Mouse (Mus musculus): ENCODE results near the gene Slc6a16. TPM values are rescaled to one million over a fixed set of nuclear protein-coding genes. Genes with fewer than 3 reads are reported as not detected.

Gene Slc6a16
- polyA plus RNA-seq, 1 experiment from 2014 or later: 0.16 TPM

DNA sequence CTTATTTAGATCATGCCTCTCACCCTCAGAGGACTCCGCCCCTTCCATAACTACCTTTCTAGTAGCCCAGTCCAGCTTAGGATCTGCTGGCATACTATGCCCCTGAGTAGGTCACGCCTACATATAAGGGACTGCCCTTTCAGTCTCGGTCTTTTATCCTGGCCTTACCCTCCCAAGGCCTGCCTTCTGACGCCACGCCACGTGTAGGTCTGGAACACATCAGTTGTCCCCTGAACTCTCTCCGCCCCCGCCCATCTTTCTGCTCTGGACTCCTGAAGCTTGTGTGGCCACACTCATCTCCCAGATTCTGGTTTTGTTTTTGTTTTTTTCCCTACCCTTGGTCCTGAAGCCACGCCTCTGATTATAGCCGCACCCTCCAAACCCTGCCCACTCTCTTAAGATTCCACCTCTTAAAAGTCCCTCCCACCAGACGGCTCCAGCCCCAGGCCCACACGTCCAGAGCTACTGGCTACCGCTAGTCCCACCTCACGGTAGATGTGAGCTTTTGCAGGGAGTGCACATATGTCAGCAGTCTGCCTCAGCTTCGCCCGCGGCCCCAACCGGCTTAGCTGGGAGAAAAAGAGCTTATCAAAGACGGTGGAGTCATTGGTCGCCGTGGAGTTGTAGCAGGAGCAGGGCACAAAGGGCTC lies 5.8 kb upstream of the Slc6a16 start:
- WGBS: 5% methylated on average over 21 of the region's 21 CpGs
- H3K27ac ChIP-seq (replicated peaks; ENCODE audit: low read depth, low read length): peak overlapping the region; percentile 75
- H3K4me3 ChIP-seq (replicated peaks; ENCODE audit: low read depth, low read length): 0 out of 2 replicates have a peak overlapping the region, but pooled peaks have one; percentile 5

DNA sequence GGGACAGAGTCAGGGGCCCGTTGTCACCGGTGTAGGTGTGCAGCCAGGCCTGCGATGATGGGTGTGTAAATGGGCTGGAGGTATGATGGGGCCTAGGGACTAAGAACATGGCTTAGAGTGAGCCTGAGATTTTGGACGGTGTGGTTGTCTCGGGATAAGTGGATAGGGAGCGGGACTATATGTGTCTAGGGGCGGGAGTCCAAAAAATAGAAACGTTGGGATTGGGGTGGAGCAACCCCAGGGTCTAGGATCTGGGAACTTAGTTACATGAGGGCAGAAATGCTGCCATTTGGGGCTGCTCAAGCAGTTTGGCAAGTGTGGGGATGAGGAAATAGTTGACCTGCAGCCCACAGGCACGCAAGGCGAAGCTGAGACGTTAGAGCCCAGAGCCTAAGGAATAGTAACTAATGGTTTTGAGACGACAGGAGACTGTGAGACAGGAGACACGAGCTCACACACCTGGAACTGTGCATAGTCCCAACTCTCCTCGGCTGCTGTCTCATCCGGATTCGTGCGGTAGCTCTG lies 5.2 kb upstream of the Slc6a16 start:
- H3K36me3 ChIP-seq (ENCODE audit: control insufficient read depth, insufficient read depth, low read length): 0 out of 2 replicates have a peak, but pooled peaks cover 5% of the 10 kb centered on the region
- 26% methylated on average over 17 of the region's 17 CpGs for WGBS
- peaks cover 3% of the 10 kb centered on the region; the same call in 1 of the 2 replicates for H3K27me3 ChIP-seq (ENCODE audit: control insufficient read depth, insufficient read depth, low read length)
- DNase-seq (no peak), ATAC-seq (ENCODE audit: low FRiP score, low TSS enrichment) (no peak)
- peak overlapping the region; percentile 36 for H3K4me2 ChIP-seq (ENCODE audit: low read length)
- peaks cover 17% of the 10 kb centered on the region for H3K4me1 ChIP-seq (ENCODE audit: control insufficient read depth, insufficient read depth, low read length)
- no peaks in the 10 kb centered on the region for H3K9me3 ChIP-seq (ENCODE audit: control insufficient read depth, low read length)
- H3K4me3 ChIP-seq (replicated peaks; ENCODE audit: low read depth, low read length): no peak overlapping the region
- H3K27ac ChIP-seq (replicated peaks; ENCODE audit: low read depth, low read length): peak overlapping the region; percentile 75
- H3K9ac ChIP-seq (replicated peaks; ENCODE audit: low read length): 0 out of 2 replicates have a peak overlapping the region, but pooled peaks have one; percentile 23

More for the DNA sequence above, 5.8 kb upstream of the Slc6a16 start:
- Histone ChIP-seq H3K4me2 (ENCODE audit: low read length) (peak overlapping the region; percentile 36), H3K9me3 (ENCODE audit: control insufficient read depth, low read length) (no peaks in the 10 kb centered on the region), H3K27me3 (ENCODE audit: control insufficient read depth, insufficient read depth, low read length) (peaks cover 3% of the 10 kb centered on the region; the same call in 1 of the 2 replicates), H3K36me3 (ENCODE audit: control insufficient read depth, insufficient read depth, low read length) (0 out of 2 replicates have a peak, but pooled peaks cover 5% of the 10 kb centered on the region), H3K4me1 (ENCODE audit: control insufficient read depth, insufficient read depth, low read length) (peaks cover 14% of the 10 kb centered on the region; the same call in 1 of the 2 replicates), H3K9ac (replicated peaks; ENCODE audit: low read length) (0 out of 2 replicates have a peak overlapping the region, but pooled peaks have one; percentile 23)
- ATAC-seq (ENCODE audit: low FRiP score, low TSS enrichment) (peak; percentile 78; the same call in 1 of the 2 replicates), DNase-seq (peak; percentile 73)

DNA sequence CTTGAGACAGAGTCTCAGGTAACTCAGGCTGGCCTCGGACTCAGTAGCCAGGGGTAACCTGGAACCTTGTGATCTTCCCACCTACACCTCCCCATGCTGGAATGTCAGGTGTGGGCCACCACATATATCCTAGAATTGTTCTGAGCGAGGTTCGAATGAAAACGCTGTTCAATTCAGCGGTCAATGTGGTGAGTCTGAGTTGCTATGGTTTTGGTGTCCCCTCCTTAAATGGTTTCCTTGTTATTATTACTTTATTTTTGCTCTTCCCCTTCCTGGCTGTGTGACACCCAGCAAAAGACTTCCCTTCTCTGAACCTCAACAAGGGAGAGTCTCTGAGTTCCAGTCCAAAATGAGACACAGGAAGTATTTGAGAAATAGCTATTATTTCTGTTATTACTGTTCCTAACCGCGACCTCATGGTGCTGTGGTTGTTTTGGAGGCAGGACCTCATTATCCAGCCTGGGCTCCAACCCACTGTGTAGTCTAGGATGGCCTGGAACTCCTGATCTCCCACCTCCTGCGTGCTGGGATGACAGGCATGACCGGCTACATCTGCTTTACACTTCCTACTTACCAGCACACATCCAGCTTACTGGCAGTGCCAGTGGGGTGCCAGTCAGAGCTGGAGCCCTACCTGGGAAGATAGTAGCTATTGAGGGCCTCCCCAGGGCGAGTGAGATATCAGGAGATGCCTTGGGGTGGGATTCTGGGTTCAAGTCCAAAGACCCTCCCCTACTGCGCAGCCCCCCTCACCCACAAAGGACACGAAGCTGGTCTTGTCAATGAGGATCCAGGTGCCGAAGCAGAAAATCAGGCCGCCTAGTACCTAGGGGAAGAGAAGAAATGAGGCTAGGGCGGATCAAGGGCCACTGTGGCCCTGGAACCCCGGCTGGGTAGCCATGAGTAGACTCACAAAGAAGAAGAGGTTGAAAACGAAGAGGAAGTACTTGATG lies 2.9 kb upstream of the Slc6a16 start:
- Histone ChIP-seq H3K9ac (replicated peaks; ENCODE audit: low read length) (no peak overlapping the region), H3K27ac (replicated peaks; ENCODE audit: low read depth, low read length) (no peak overlapping the region), H3K4me3 (replicated peaks; ENCODE audit: low read depth, low read length) (no peak overlapping the region), H3K4me2 (ENCODE audit: low read length) (no peak overlapping the region), H3K9me3 (ENCODE audit: control insufficient read depth, low read length) (no peaks in the 10 kb centered on the region), H3K4me1 (ENCODE audit: control insufficient read depth, insufficient read depth, low read length) (peaks cover 20% of the 10 kb centered on the region), H3K36me3 (ENCODE audit: control insufficient read depth, insufficient read depth, low read length) (no peaks in the 10 kb centered on the region), H3K27me3 (ENCODE audit: control insufficient read depth, insufficient read depth, low read length) (peaks cover 3% of the 10 kb centered on the region; the same call in 1 of the 2 replicates)
- DNase-seq (no peak), ATAC-seq (ENCODE audit: low FRiP score, low TSS enrichment) (no peak)
- WGBS: 74% methylated on average over 17 of the region's 17 CpGs

DNA sequence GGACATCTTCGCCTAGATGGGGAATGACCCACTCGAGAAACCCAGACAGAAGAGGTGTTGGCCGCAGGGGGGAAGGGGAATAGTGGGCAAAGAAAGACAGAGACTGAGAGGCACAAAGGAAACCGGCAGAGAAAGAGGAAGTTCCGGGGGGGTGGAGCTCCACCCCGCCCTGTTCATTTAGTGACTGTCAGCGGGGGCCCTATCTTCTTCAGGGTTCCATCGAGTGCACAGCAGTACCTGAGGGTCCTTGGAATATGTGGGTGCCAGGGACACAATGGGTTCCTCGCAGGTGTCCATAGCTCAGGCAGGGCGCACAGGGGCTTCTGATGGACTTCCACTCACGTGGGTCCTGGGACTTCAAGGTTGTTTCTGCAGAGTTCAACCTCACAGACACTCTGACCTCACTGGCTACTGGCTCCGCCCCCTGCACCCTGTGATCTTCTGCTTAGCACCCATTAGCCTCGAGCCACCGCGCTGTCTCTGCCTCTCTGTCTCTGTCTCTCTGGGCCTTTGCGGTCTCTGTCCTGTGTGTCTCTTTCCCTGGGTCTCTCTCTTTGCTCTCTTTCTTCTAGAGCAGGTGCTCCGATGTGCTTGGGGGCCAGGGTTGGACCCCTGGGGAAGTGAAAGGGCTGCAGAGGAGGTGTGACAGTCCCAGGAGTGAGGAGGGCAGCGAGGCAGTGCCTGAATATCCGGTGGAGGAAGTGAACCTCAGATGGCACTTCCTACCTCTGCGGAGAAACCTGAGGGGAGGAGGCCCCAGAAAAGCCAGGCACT lies 2.0 kb upstream of the Slc6a16 start, which contains the start of gene Cd37:
Cd37 (minus strand) TSS at position 393 of the 774 bp plus-strand sequence.
- ATAC-seq (ENCODE audit: low FRiP score, low TSS enrichment): no peak
- Histone ChIP-seq H3K27ac (replicated peaks; ENCODE audit: low read depth, low read length) (no peak within 1 kb of the TSS), H3K36me3 (ENCODE audit: control insufficient read depth, insufficient read depth, low read length) (no peaks in the 10 kb centered on the region), H3K4me3 (replicated peaks; ENCODE audit: low read depth, low read length) (no peak within 1 kb of the TSS), H3K9me3 (ENCODE audit: control insufficient read depth, low read length) (no peaks in the 10 kb centered on the region), H3K4me2 (ENCODE audit: low read length) (no peak within 1 kb of the TSS), H3K27me3 (ENCODE audit: control insufficient read depth, insufficient read depth, low read length) (peaks cover 3% of the 10 kb centered on the region; the same call in 1 of the 2 replicates), H3K4me1 (ENCODE audit: control insufficient read depth, insufficient read depth, low read length) (peaks cover 20% of the 10 kb centered on the region), H3K9ac (replicated peaks; ENCODE audit: low read length) (no peak within 1 kb of the TSS)
- no peak for DNase-seq
- WGBS: 40% methylated on average over 20 of the region's 20 CpGs

- Histone ChIP-seq H3K4me1 (ENCODE audit: control insufficient read depth, insufficient read depth, low read length) (peaks cover 11% of the 10 kb centered on the region; the same call in 1 of the 2 replicates), H3K9ac (replicated peaks; ENCODE audit: low read length) (no peak overlapping the region), H3K9me3 (ENCODE audit: control insufficient read depth, low read length) (no peaks in the 10 kb centered on the region), H3K27me3 (ENCODE audit: control insufficient read depth, insufficient read depth, low read length) (peaks cover 3% of the 10 kb centered on the region; the same call in 1 of the 2 replicates), H3K36me3 (ENCODE audit: control insufficient read depth, insufficient read depth, low read length) (no peaks in the 10 kb centered on the region), H3K27ac (replicated peaks; ENCODE audit: low read depth, low read length) (no peak overlapping the region), H3K4me3 (replicated peaks; ENCODE audit: low read depth, low read length) (no peak overlapping the region), H3K4me2 (ENCODE audit: low read length) (peak overlapping the region; percentile 66)
- WGBS: 58% methylated on average over 7 of the region's 7 CpGs
- ATAC-seq (ENCODE audit: low FRiP score, low TSS enrichment): no peak
- DNase-seq: no peak
Observed at GRCm38 (mm10) chr7:45240109-45240508, 776 bp upstream of the Slc6a16 start.

- Histone ChIP-seq H3K27ac (replicated peaks; ENCODE audit: low read depth, low read length) (no peak overlapping the region), H3K4me3 (replicated peaks; ENCODE audit: low read depth, low read length) (no peak overlapping the region), H3K9ac (replicated peaks; ENCODE audit: low read length) (no peak overlapping the region), H3K4me2 (ENCODE audit: low read length) (peak overlapping the region; percentile 66), H3K36me3 (ENCODE audit: control insufficient read depth, insufficient read depth, low read length) (no peaks in the 10 kb centered on the region), H3K27me3 (ENCODE audit: control insufficient read depth, insufficient read depth, low read length) (peaks cover 3% of the 10 kb centered on the region; the same call in 1 of the 2 replicates), H3K9me3 (ENCODE audit: control insufficient read depth, low read length) (no peaks in the 10 kb centered on the region), H3K4me1 (ENCODE audit: control insufficient read depth, insufficient read depth, low read length) (peaks cover 6% of the 10 kb centered on the region; the same call in 1 of the 2 replicates)
- WGBS: 81% methylated on average over 6 of the region's 6 CpGs
- ATAC-seq (ENCODE audit: low FRiP score, low TSS enrichment) (no peak), DNase-seq (no peak)
Observed at GRCm38 (mm10) chr7:45241389-45241749, 484 bp downstream of the Slc6a16 start.

DNA sequence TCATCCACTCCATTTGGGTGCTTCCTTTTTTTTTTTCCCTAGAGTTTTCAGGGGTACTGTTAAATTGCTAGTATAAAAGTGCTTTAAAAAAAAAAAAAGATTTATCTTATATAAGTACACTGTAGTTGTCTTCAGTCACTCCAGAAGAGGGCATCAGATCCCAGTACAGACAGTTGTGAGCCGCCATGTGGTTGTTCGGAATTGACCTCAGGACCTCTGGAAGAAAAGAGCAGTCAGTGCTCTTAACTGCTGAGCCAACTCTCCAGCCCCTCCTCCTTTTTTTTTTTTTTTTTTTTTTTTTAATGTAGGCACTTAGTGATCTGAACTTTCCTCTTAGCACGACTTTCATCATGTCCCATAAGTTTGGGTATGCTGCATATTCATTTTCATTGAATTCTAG lies 6.8 kb downstream of the Slc6a16 start:
- WGBS: 30% methylated on average over 3 of the region's 3 CpGs
- no peak overlapping the region for H3K27ac ChIP-seq (replicated peaks; ENCODE audit: low read depth, low read length)
- H3K27me3 ChIP-seq (ENCODE audit: control insufficient read depth, insufficient read depth, low read length): no peaks in the 10 kb centered on the region
- ATAC-seq (ENCODE audit: low FRiP score, low TSS enrichment) (no peak), DNase-seq (no peak)
- H3K4me1 ChIP-seq (ENCODE audit: control insufficient read depth, insufficient read depth, low read length): no peaks in the 10 kb centered on the region
- no peaks in the 10 kb centered on the region for H3K9me3 ChIP-seq (ENCODE audit: control insufficient read depth, low read length)
- no peak overlapping the region for H3K4me3 ChIP-seq (replicated peaks; ENCODE audit: low read depth, low read length)
- H3K36me3 ChIP-seq (ENCODE audit: control insufficient read depth, insufficient read depth, low read length): no peaks in the 10 kb centered on the region
- H3K4me2 ChIP-seq (ENCODE audit: low read length): no peak overlapping the region
- no peak overlapping the region for H3K9ac ChIP-seq (replicated peaks; ENCODE audit: low read length)

DNA sequence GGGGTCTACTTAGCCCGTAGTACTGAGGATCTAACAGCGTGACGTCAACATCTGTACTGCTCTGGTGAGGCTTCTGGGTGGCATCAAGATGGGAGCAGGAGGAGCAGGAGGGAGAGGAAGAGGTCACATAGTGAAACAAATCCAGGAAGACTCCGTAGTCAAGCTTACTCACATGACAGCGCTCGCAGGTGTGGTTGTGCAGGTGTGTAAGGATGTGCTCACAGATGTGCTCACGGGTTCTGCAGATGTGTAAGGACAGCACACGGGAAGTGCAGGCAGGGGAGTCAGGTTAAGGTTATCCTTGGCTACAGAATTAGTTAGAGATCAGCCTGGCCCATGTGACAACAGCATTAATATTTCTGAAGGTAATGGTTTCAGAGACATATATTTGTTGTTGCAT lies 12.9 kb downstream of the Slc6a16 start:
- Histone ChIP-seq H3K4me2 (ENCODE audit: low read length) (no peak overlapping the region), H3K9me3 (ENCODE audit: control insufficient read depth, low read length) (no peaks in the 10 kb centered on the region), H3K27ac (replicated peaks; ENCODE audit: low read depth, low read length) (no peak overlapping the region), H3K9ac (replicated peaks; ENCODE audit: low read length) (no peak overlapping the region), H3K4me3 (replicated peaks; ENCODE audit: low read depth, low read length) (no peak overlapping the region), H3K27me3 (ENCODE audit: control insufficient read depth, insufficient read depth, low read length) (no peaks in the 10 kb centered on the region), H3K36me3 (ENCODE audit: control insufficient read depth, insufficient read depth, low read length) (no peaks in the 10 kb centered on the region), H3K4me1 (ENCODE audit: control insufficient read depth, insufficient read depth, low read length) (no peaks in the 10 kb centered on the region)
- ATAC-seq (ENCODE audit: low FRiP score, low TSS enrichment) (no peak), DNase-seq (no peak)
- WGBS: 94% methylated on average over 8 of the region's 8 CpGs
